Mouse (Mus musculus): Measurements from ENCODE around the gene Doc2b. TPM values are rescaled to one million over a fixed set of nuclear protein-coding genes. Genes with fewer than 3 reads are reported as not detected.
A peak's percentile ranks its signal among the peaks of the same experiment; 100 is the strongest.

Doc2b gene
- polyA plus RNA-seq, 1 experiment from 2014 or later, result 0.65 TPM

- TF ChIP-seq CTCF (IDR thresholded peaks at IDR 0.05; ENCODE audit: low read depth) (no peak), EP300 (optimal IDR thresholded peaks at IDR 0.05) (no peak)
- DNase-seq (ENCODE audit: low spot score) (no peak), ATAC-seq (ENCODE audit: low FRiP score, low TSS enrichment) (no peak)
- Histone ChIP-seq H3K9me3 (ENCODE audit: control insufficient read depth, low read length) (no peaks in the 10 kb centered on the region), H3K36me3 (ENCODE audit: control insufficient read depth, insufficient read depth, low read length) (peaks cover 3% of the 10 kb centered on the region; the same call in 1 of the 2 replicates), H3K27ac (replicated peaks) (no peak overlapping the region), H3K27me3 (ENCODE audit: control insufficient read depth, insufficient read depth, low read length) (no peaks in the 10 kb centered on the region), H3K4me2 (replicated peaks; ENCODE audit: low read depth) (no peak overlapping the region), H3K4me1 (replicated peaks; ENCODE audit: control insufficient read depth, insufficient read depth) (peaks cover under 1% of the 10 kb centered on the region; the same call in 1 of the 2 replicates), H3K4me3 (ENCODE audit: low read depth, low read length) (no peak overlapping the region), H3K9ac (ENCODE audit: low read length) (no peak overlapping the region)
- 86% methylated on average over 11 of the region's 11 CpGs for WGBS
Observed at GRCm38 (mm10) chr11:75836240-75836610, 40.4 kb upstream of the Doc2b start.

GRCm38 (mm10) chr11:75835587-75836239, 39.9 kb upstream of the Doc2b start:
- DNase-seq (ENCODE audit: low spot score), result no peak
- H3K9ac ChIP-seq (ENCODE audit: low read length), result no peak overlapping the region
- H3K27me3 ChIP-seq (ENCODE audit: control insufficient read depth, insufficient read depth, low read length), result no peaks in the 10 kb centered on the region
- peaks cover 3% of the 10 kb centered on the region; the same call in 1 of the 2 replicates for H3K36me3 ChIP-seq (ENCODE audit: control insufficient read depth, insufficient read depth, low read length)
- H3K4me3 ChIP-seq (ENCODE audit: low read depth, low read length), result no peak overlapping the region
- ATAC-seq (ENCODE audit: low FRiP score, low TSS enrichment), result no peak
- H3K4me1 ChIP-seq (replicated peaks; ENCODE audit: control insufficient read depth, insufficient read depth), result no peaks in the 10 kb centered on the region
- WGBS, result 64% methylated on average over 11 of the region's 11 CpGs
- H3K4me2 ChIP-seq (replicated peaks; ENCODE audit: low read depth), result no peak overlapping the region
- H3K27ac ChIP-seq (replicated peaks), result no peak overlapping the region
- H3K9me3 ChIP-seq (ENCODE audit: control insufficient read depth, low read length), result no peaks in the 10 kb centered on the region
- TF ChIP-seq EP300 (optimal IDR thresholded peaks at IDR 0.05) (no peak), CTCF (IDR thresholded peaks at IDR 0.05; ENCODE audit: low read depth) (no peak)

GRCm38 (mm10) chr11:75833081-75833480, 37.2 kb upstream of the Doc2b start:
- ATAC-seq (ENCODE audit: low FRiP score, low TSS enrichment), result no peak; the same call in 1 of the 2 replicates
- H3K36me3 ChIP-seq (ENCODE audit: control insufficient read depth, insufficient read depth, low read length), result peaks cover 3% of the 10 kb centered on the region; the same call in 1 of the 2 replicates
- WGBS, result 68% methylated on average over 6 of the region's 6 CpGs
- no peak for DNase-seq (ENCODE audit: low spot score)
- no peak overlapping the region for H3K27ac ChIP-seq (replicated peaks)
- H3K9ac ChIP-seq (ENCODE audit: low read length), result no peak overlapping the region
- no peak overlapping the region for H3K4me2 ChIP-seq (replicated peaks; ENCODE audit: low read depth)
- no peaks in the 10 kb centered on the region for H3K27me3 ChIP-seq (ENCODE audit: control insufficient read depth, insufficient read depth, low read length)
- no peaks in the 10 kb centered on the region for H3K9me3 ChIP-seq (ENCODE audit: control insufficient read depth, low read length)
- H3K4me1 ChIP-seq (replicated peaks; ENCODE audit: control insufficient read depth, insufficient read depth), result no peaks in the 10 kb centered on the region
- H3K4me3 ChIP-seq (ENCODE audit: low read depth, low read length), result no peak overlapping the region
- TF ChIP-seq CTCF (IDR thresholded peaks at IDR 0.05; ENCODE audit: low read depth) (0 out of 2 replicates have a peak, but pooled peaks have one; percentile 31), EP300 (optimal IDR thresholded peaks at IDR 0.05) (no peak)

DNA sequence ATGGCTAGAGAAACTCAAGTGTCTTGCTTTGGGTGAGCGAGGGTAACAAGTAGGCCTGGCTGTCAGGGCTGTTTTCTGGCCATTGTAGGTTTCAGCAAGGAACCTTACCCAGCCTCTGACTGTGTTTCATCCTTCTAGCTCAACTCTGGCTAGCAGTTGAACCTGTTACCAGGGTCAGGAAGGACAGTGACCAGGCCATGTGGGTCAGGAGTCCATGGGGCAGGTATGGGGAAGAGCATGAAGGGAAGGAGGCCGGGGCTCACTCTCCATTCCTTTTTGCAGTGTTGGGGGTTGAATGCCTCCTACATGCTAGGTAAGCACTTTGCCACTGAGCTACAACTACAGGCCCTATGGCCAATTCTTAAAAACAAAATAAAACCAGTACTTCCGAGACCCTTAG, 34.5 kb upstream of the Doc2b start:
- H3K4me2 ChIP-seq (replicated peaks; ENCODE audit: low read depth), result no peak overlapping the region
- 95% methylated on average over 3 of the region's 3 CpGs for WGBS

GRCm38 (mm10) chr11:75827414-75827813, 31.6 kb upstream of the Doc2b start:
- no peak overlapping the region for H3K4me2 ChIP-seq (replicated peaks; ENCODE audit: low read depth)
- H3K27me3 ChIP-seq (ENCODE audit: control insufficient read depth, insufficient read depth, low read length), result no peaks in the 10 kb centered on the region
- no peak overlapping the region for H3K4me3 ChIP-seq (ENCODE audit: low read depth, low read length)
- H3K9me3 ChIP-seq (ENCODE audit: control insufficient read depth, low read length), result no peaks in the 10 kb centered on the region
- no peaks in the 10 kb centered on the region for H3K4me1 ChIP-seq (replicated peaks; ENCODE audit: control insufficient read depth, insufficient read depth)
- H3K9ac ChIP-seq (ENCODE audit: low read length), result no peak overlapping the region
- DNase-seq (ENCODE audit: low spot score) (no peak), ATAC-seq (ENCODE audit: low FRiP score, low TSS enrichment) (no peak)
- TF ChIP-seq EP300 (optimal IDR thresholded peaks at IDR 0.05) (no peak), CTCF (IDR thresholded peaks at IDR 0.05; ENCODE audit: low read depth) (no peak)
- no peak overlapping the region for H3K27ac ChIP-seq (replicated peaks)
- WGBS, result 75% methylated on average over 8 of the region's 8 CpGs
- H3K36me3 ChIP-seq (ENCODE audit: control insufficient read depth, insufficient read depth, low read length), result peaks cover 3% of the 10 kb centered on the region; the same call in 1 of the 2 replicates

More for the DNA sequence above, 34.5 kb upstream of the Doc2b start:
- Histone ChIP-seq H3K9me3 (ENCODE audit: control insufficient read depth, low read length) (no peaks in the 10 kb centered on the region), H3K4me1 (replicated peaks; ENCODE audit: control insufficient read depth, insufficient read depth) (no peaks in the 10 kb centered on the region), H3K9ac (ENCODE audit: low read length) (no peak overlapping the region), H3K4me3 (ENCODE audit: low read depth, low read length) (no peak overlapping the region), H3K27me3 (ENCODE audit: control insufficient read depth, insufficient read depth, low read length) (no peaks in the 10 kb centered on the region), H3K36me3 (ENCODE audit: control insufficient read depth, insufficient read depth, low read length) (peaks cover 3% of the 10 kb centered on the region; the same call in 1 of the 2 replicates), H3K27ac (replicated peaks) (no peak overlapping the region)
- no peak for DNase-seq (ENCODE audit: low spot score)
- TF ChIP-seq CTCF (IDR thresholded peaks at IDR 0.05; ENCODE audit: low read depth) (no peak), EP300 (optimal IDR thresholded peaks at IDR 0.05) (no peak)
- ATAC-seq (ENCODE audit: low FRiP score, low TSS enrichment), result no peak

DNA sequence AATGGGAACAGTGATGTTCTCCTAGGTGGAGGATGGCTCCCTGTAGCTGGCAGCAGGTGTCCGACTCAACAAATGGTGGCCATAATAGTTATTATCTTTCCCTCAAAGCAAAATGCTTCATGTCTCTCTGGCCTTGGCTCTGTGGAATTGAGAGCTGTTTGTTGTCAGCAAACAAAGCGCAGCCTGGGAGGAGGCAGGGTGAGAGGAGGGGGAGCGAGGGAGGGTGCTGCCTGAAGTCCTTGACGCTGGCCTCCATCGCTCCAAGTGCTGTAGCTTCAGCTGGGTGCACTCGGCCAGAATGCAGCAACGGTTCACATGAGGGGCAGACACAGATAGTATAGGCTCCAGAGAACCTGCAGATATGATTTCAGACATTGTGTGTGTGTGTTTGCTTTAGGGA, 27.7 kb upstream of the Doc2b start:
- Histone ChIP-seq H3K27ac (replicated peaks) (no peak overlapping the region), H3K4me1 (replicated peaks; ENCODE audit: control insufficient read depth, insufficient read depth) (no peaks in the 10 kb centered on the region), H3K4me3 (ENCODE audit: low read depth, low read length) (no peak overlapping the region), H3K9ac (ENCODE audit: low read length) (no peak overlapping the region), H3K36me3 (ENCODE audit: control insufficient read depth, insufficient read depth, low read length) (no peaks in the 10 kb centered on the region), H3K4me2 (replicated peaks; ENCODE audit: low read depth) (no peak overlapping the region), H3K27me3 (ENCODE audit: control insufficient read depth, insufficient read depth, low read length) (no peaks in the 10 kb centered on the region), H3K9me3 (ENCODE audit: control insufficient read depth, low read length) (no peaks in the 10 kb centered on the region)
- DNase-seq (ENCODE audit: low spot score) (no peak), ATAC-seq (ENCODE audit: low FRiP score, low TSS enrichment) (no peak)
- WGBS, result 58% methylated on average over 7 of the region's 7 CpGs
- no peak for TF ChIP-seq EP300 (optimal IDR thresholded peaks at IDR 0.05)
- TF ChIP-seq CTCF (IDR thresholded peaks at IDR 0.05; ENCODE audit: low read depth), result no peak
